Mouse (Mus musculus) stomach, embryonic 15.5 days (tissue): ENCODE data around the gene Abracl. TPM values are rescaled to one million over a fixed set of nuclear protein-coding genes. Genes with fewer than 3 reads are reported as not detected.

ENCODE experiments used
- ATAC-seq: fragments of 200-750 bp; cut with Nextera tagmentation; 2 replicates; pipeline ENCODE4 v1.8.0; 2017; ENCODE audit warnings: low read depth, moderate number of reproducible peaks, moderate TSS enrichment; ENCODE audit not compliant: insufficient read depth, low FRiP score
- H3K27ac ChIP-seq: fragments of 300-500 bp; sonication (generic); 2 replicates; pipeline ENCODE4 v1.5.1; 2015; ENCODE audit warnings: mild to moderate bottlenecking, inconsistent platforms
- H3K27me3 ChIP-seq: fragments of 300-500 bp; sonication (generic); replicated peaks from 2 replicates; pipeline ENCODE4 v1.6.1; 2015; ENCODE audit warnings: inconsistent platforms
- H3K36me3 ChIP-seq: fragments of 300-500 bp; sonication (generic); 2 replicates; pipeline ENCODE4 v1.6.1; 2015; ENCODE audit warnings: inconsistent platforms
- H3K4me1 ChIP-seq: fragments of 300-500 bp; sonication (generic); 2 replicates; pipeline ENCODE4 v1.6.1; 2015; ENCODE audit warnings: inconsistent platforms
- H3K4me2 ChIP-seq: fragments of 300-500 bp; sonication (generic); 2 replicates; pipeline ENCODE4 v1.6.1; 2015; ENCODE audit warnings: mild to moderate bottlenecking, inconsistent platforms
- H3K4me3 ChIP-seq: fragments of 300-500 bp; sonication (generic); replicated peaks from 2 replicates; pipeline ENCODE4 v1.5.1; 2015; ENCODE audit warnings: inconsistent platforms
- H3K9ac ChIP-seq: fragments of 300-500 bp; sonication (generic); 2 replicates; pipeline ENCODE4 v1.6.1; 2015; ENCODE audit warnings: inconsistent platforms
- H3K9me3 ChIP-seq: fragments of 300-500 bp; sonication (generic); 2 replicates; pipeline ENCODE4 v1.6.1; 2016; ENCODE audit warnings: inconsistent platforms
- WGBS: fragments of 180-500 bp; shearing (Covaris S2); methylation state at CpG from one replicate; pipeline ENCODE4 v1.1.7; 2015; 5-methylcytosine and 5-hydroxymethylcytosine counted together
- polyA plus RNA-seq: library from polyadenylated mRNA; unstranded; fragments of >200 nt; fragmentation: Nextera tagmentation; extraction: Ambion mirVana; gene quantifications from 2 replicates; pipeline ENCODE4 v1.2.1, GENCODE M21; 2015

The Abracl gene
- polyA plus RNA-seq, 1 experiment from 2014 or later, result 166 TPM

GRCm38 (mm10) chr10:18020443-18020842 lies 2.6 kb downstream of the Abracl start:
- Histone ChIP-seq H3K9ac (no peak overlapping the region), H3K9me3 (no peaks in the 10 kb centered on the region), H3K36me3 (peaks cover 13% of the 10 kb centered on the region), H3K27me3 (no peaks in the 10 kb centered on the region), H3K27ac (no peak overlapping the region), H3K4me1 (no peaks in the 10 kb centered on the region), H3K4me2 (no peak overlapping the region), H3K4me3 (no peak overlapping the region)
- 85% methylated on average over 7 of the region's 7 CpGs for WGBS
- ATAC-seq, result no peak

- 71% methylated on average over 5 of the region's 5 CpGs for WGBS
- Histone ChIP-seq H3K27me3 (no peaks in the 10 kb centered on the region), H3K4me1 (no peaks in the 10 kb centered on the region), H3K9ac (no peak overlapping the region), H3K9me3 (no peaks in the 10 kb centered on the region), H3K4me2 (no peak overlapping the region), H3K36me3 (peaks cover 16% of the 10 kb centered on the region; the same call in 1 of the 2 replicates), H3K27ac (no peak overlapping the region), H3K4me3 (no peak overlapping the region)
- no peak for ATAC-seq
These were observed 11.3 kb downstream of the Abracl start for GRCm38 (mm10) chr10:18011761-18012160.

- WGBS, result 75% methylated on average over 1 of the region's 1 CpGs
- H3K4me3 ChIP-seq, result no peak overlapping the region
- H3K4me2 ChIP-seq, result no peak overlapping the region
- no peaks in the 10 kb centered on the region for H3K9me3 ChIP-seq
- no peaks in the 10 kb centered on the region; the same call in 1 of the 2 replicates for H3K4me1 ChIP-seq
- H3K27me3 ChIP-seq, result no peaks in the 10 kb centered on the region
- no peak for ATAC-seq
- H3K36me3 ChIP-seq, result peaks cover 10% of the 10 kb centered on the region; the same call in 1 of the 2 replicates
- H3K9ac ChIP-seq, result no peak overlapping the region
- H3K27ac ChIP-seq, result no peak overlapping the region
These were observed 13.3 kb downstream of the Abracl start for GRCm38 (mm10) chr10:18009744-18010143.

GRCm38 (mm10) chr10:18008118-18008517 lies 15.0 kb downstream of the Abracl start:
- H3K4me3 ChIP-seq, result no peak overlapping the region

GRCm38 (mm10) chr10:18007243-18007642 lies 15.8 kb downstream of the Abracl start:
- Histone ChIP-seq H3K4me1 (no peaks in the 10 kb centered on the region; the same call in 1 of the 2 replicates), H3K36me3 (peaks cover 8% of the 10 kb centered on the region; the same call in 1 of the 2 replicates), H3K4me3 (no peak overlapping the region), H3K9ac (no peak overlapping the region), H3K27me3 (no peaks in the 10 kb centered on the region), H3K27ac (no peak overlapping the region), H3K4me2 (no peak overlapping the region), H3K9me3 (no peaks in the 10 kb centered on the region)
- 88% methylated on average over 3 of the region's 3 CpGs for WGBS
- ATAC-seq, result no peak

More at GRCm38 (mm10) chr10:18008118-18008517, 15.0 kb downstream of the Abracl start:
- H3K4me2 ChIP-seq, result no peak overlapping the region
- no peak for ATAC-seq
- no peaks in the 10 kb centered on the region; the same call in 1 of the 2 replicates for H3K4me1 ChIP-seq
- peaks cover 8% of the 10 kb centered on the region; the same call in 1 of the 2 replicates for H3K36me3 ChIP-seq
- H3K27ac ChIP-seq, result no peak overlapping the region
- no peak overlapping the region for H3K9ac ChIP-seq
- H3K27me3 ChIP-seq, result no peaks in the 10 kb centered on the region
- no peaks in the 10 kb centered on the region for H3K9me3 ChIP-seq

DNA sequence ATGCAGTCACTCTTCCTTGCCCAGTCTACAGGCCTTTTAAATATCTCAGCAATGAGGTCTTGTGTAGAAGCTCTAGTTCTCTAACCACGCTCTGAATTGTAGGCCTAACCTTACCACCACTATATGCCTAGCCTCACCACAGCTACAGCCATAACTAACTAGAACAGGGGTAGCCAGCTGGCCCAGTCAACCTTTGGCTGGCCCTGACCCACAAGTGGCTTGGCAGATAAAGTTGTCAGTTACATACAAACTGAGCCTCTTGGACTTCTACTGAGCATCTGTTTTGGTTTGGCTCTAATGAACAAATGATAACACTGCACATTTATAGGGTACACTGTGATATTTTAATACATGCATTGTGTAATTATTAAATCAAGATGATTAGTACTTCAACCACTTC lies 16.3 kb downstream of the Abracl start:
- Histone ChIP-seq H3K27me3 (no peaks in the 10 kb centered on the region), H3K4me3 (no peak overlapping the region), H3K36me3 (peaks cover 8% of the 10 kb centered on the region; the same call in 1 of the 2 replicates), H3K27ac (no peak overlapping the region), H3K4me2 (no peak overlapping the region), H3K9ac (no peak overlapping the region), H3K4me1 (no peaks in the 10 kb centered on the region; the same call in 1 of the 2 replicates), H3K9me3 (no peaks in the 10 kb centered on the region)
- 97% methylated on average over 1 of the region's 1 CpGs for WGBS
- no peak for ATAC-seq

DNA sequence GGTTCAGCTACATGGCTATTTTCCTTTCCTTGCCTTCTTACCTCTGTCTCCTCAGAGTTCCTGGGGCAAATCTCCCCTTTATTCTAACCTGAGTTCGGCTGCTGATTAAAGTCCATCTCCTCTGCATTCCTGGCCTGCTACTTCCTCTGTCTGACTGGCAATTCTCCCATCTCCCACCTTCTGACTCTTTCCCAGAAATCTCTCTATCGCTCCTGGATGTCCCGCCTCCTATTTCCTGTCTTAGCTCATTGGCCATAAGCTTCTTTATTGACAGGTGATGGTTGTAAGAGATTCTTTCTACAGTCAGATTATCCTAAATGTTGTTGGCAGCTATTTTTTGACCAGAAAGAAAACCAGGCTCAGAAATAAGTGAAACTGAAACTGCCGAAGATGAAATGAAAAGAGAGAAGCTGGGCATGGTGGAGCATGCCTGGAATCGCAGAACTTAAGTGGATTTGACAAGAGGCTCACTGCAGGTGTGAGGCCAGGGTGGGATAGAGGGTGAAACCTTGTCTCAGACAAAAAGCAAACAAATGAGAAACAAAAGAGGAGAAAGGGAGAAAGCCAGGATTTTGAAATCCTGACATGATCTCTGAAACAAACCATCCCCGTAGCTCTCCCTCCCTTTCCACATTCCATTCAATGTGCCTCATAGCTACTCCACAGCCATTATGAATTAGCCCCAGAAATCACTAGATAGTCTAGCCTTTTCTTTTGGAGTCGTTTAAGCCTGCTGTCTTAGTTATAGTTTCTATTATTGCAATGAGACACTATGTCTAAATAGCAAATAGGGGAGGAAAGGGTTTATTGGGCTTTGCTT lies 17.7 kb downstream of the Abracl start:
- WGBS, result 68% methylated on average over 7 of the region's 7 CpGs
- Histone ChIP-seq H3K36me3 (peaks cover 5% of the 10 kb centered on the region; the same call in 1 of the 2 replicates), H3K9ac (no peak overlapping the region), H3K4me2 (no peak overlapping the region), H3K9me3 (no peaks in the 10 kb centered on the region), H3K27me3 (no peaks in the 10 kb centered on the region), H3K4me3 (no peak overlapping the region), H3K27ac (peak overlapping the region; percentile 61; the same call in 1 of the 2 replicates), H3K4me1 (no peaks in the 10 kb centered on the region; the same call in 1 of the 2 replicates)
- ATAC-seq, result no peak

DNA sequence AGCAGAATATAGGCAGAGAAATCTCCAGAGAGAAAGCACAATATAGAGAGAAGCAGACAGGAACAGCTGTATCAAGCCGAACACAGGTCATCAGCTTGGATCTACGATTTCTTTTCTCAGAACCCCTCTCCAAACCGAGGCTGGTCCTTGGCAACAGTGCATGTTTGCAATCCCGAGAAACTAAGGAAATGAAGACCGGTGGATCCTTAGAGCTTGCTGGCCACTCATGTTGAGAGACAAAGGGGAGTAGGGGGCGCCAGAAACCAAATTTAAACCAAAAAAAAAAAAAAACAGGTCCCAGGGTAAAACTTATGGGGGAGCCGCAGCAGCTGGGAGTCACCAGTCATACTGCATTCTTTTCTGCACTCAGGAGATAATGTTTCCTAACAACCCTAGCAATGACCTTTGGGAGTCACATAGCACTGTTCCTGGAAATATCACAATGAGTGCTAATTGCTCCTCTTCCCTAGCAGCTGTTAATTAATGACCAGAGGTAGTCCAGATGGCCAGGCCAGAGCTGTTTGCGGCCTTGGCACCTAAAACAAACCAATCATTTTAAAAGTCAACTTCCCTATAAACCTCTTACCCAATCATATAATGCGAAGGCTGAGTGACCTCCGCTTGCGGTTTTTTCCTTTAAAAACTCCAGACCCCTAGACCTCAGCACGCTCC lies 19.0 kb downstream of the Abracl start:
- no peaks in the 10 kb centered on the region; the same call in 1 of the 2 replicates for H3K4me1 ChIP-seq
- H3K4me2 ChIP-seq, result no peak overlapping the region
- H3K9me3 ChIP-seq, result no peaks in the 10 kb centered on the region
- no peak overlapping the region for H3K9ac ChIP-seq
- H3K36me3 ChIP-seq, result no peaks in the 10 kb centered on the region
- no peaks in the 10 kb centered on the region for H3K27me3 ChIP-seq
- no peak for ATAC-seq
- 76% methylated on average over 12 of the region's 12 CpGs for WGBS
- H3K27ac ChIP-seq, result no peak overlapping the region
- H3K4me3 ChIP-seq, result no peak overlapping the region

DNA sequence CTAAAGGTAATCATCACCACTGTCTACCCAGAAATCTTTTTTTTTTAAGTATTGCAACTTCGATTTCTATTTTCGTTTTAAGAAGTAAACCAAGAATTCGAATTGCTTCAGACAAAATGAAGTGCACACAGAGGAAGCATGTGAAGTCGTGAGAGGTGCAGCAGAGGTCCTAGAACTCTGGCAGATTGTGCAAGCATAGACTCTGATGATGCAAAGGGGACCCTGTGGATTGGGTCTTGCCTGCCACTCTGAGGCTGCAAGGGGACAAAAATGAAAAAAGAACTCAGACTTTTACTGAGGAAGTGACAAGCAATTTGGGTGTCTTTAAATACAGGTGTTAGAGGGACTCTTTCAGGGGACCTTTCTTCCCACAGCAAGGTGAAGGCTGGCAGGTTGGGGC lies 32.5 kb downstream of the Abracl start:
- WGBS, result 82% methylated on average over 4 of the region's 4 CpGs
- H3K36me3 ChIP-seq, result no peaks in the 10 kb centered on the region
- no peak for ATAC-seq

GRCm38 (mm10) chr10:17989136-17989535 lies 34.0 kb downstream of the Abracl start:
- H3K4me2 ChIP-seq, result no peak overlapping the region

More for the DNA sequence above, 32.5 kb downstream of the Abracl start:
- no peak overlapping the region for H3K27ac ChIP-seq
- no peaks in the 10 kb centered on the region for H3K9me3 ChIP-seq
- H3K9ac ChIP-seq, result no peak overlapping the region
- H3K4me2 ChIP-seq, result no peak overlapping the region
- no peak overlapping the region for H3K4me3 ChIP-seq
- H3K4me1 ChIP-seq, result no peaks in the 10 kb centered on the region
- no peaks in the 10 kb centered on the region for H3K27me3 ChIP-seq

DNA sequence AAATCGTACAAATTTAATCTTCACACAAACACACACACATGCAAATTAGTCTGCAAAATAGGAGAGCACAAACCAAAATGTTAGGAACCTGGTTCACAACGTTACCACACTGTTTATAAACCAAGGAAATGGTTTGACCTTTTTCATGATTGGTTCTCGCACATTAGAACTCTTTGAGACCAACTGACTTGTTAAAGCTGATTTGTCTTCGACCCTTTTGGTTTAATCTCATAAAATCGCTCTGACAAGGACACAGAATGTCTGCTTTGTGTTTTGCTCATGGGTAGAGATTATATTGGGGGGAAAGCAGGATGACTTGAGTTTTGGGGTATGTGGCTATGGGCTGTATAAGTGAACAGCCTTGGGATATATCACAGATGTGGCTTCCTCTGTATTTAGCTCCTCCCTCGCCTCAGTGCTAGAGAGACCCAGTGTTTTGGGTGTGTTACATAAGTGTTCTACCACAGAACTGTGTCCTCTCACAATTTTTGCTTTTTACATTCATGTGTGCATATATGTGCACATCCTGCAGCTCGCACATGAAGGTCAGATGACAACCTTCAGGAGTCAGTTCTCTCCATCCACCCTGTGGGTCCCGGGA lies 35.2 kb downstream of the Abracl start:
- Histone ChIP-seq H3K36me3 (no peaks in the 10 kb centered on the region), H3K27ac (no peak overlapping the region), H3K4me2 (no peak overlapping the region), H3K27me3 (no peaks in the 10 kb centered on the region), H3K9me3 (no peaks in the 10 kb centered on the region), H3K4me1 (no peaks in the 10 kb centered on the region), H3K9ac (no peak overlapping the region), H3K4me3 (no peak overlapping the region)
- 80% methylated on average over 8 of the region's 8 CpGs for WGBS
- no peak for ATAC-seq

More at GRCm38 (mm10) chr10:17989136-17989535, 34.0 kb downstream of the Abracl start:
- H3K9ac ChIP-seq, result no peak overlapping the region
- H3K9me3 ChIP-seq, result no peaks in the 10 kb centered on the region
- no peaks in the 10 kb centered on the region for H3K4me1 ChIP-seq
- H3K27ac ChIP-seq, result no peak overlapping the region
- H3K4me3 ChIP-seq, result no peak overlapping the region
- no peaks in the 10 kb centered on the region for H3K27me3 ChIP-seq
- 68% methylated on average over 6 of the region's 6 CpGs for WGBS
- H3K36me3 ChIP-seq, result no peaks in the 10 kb centered on the region
- ATAC-seq, result no peak

GRCm38 (mm10) chr10:17983313-17983712 lies 39.8 kb downstream of the Abracl start:
- Histone ChIP-seq H3K4me3 (no peak overlapping the region), H3K9ac (no peak overlapping the region), H3K36me3 (no peaks in the 10 kb centered on the region), H3K27ac (no peak overlapping the region), H3K4me2 (no peak overlapping the region), H3K4me1 (no peaks in the 10 kb centered on the region), H3K9me3 (no peaks in the 10 kb centered on the region), H3K27me3 (no peaks in the 10 kb centered on the region)
- WGBS, result 90% methylated on average over 2 of the region's 2 CpGs
- no peak for ATAC-seq
